Mouse (Mus musculus) lung, postnatal 0 days (tissue): ENCODE results near the gene Il11ra1. TPM values are rescaled to one million over a fixed set of nuclear protein-coding genes. Genes with fewer than 3 reads are reported as not detected.
"Not testable (repeated sequence)": the region's sequence is repeated elsewhere in the genome, so short reads cannot be mapped to it uniquely, and the experiment has no call there.

ENCODE experiments used
- ATAC-seq: fragments of 200-750 bp; cut with Nextera tagmentation; 2 replicates; pipeline ENCODE4 v1.8.0; 2017; ENCODE audit warnings: moderate library complexity
- DNase-seq: peaks from one replicate; pipeline ENCODE4 v3.0.0-alpha.2; 2016; ENCODE audit warnings: low spot score
- H3K27ac ChIP-seq: fragments of 300-500 bp; sonication (generic); 2 replicates; pipeline ENCODE4 v1.5.1; 2014; ENCODE audit warnings: antibody characterized with exemption, mild to moderate bottlenecking, low read length, mixed read lengths
- H3K27me3 ChIP-seq: fragments of 300-500 bp; sonication (generic); replicated peaks from 2 replicates; pipeline ENCODE4 v1.6.1; 2014; ENCODE audit warnings: low read length, mixed read lengths; ENCODE audit not compliant: insufficient read depth
- H3K36me3 ChIP-seq: fragments of 300-500 bp; sonication (generic); 2 replicates; pipeline ENCODE4 v1.6.1; 2014; ENCODE audit warnings: low read length, mixed read lengths; ENCODE audit not compliant: insufficient read depth
- H3K4me1 ChIP-seq: fragments of 300-500 bp; sonication (generic); 2 replicates; pipeline ENCODE4 v1.6.1; 2014; ENCODE audit warnings: antibody characterized with exemption, low read depth, low read length, mixed read lengths; ENCODE audit not compliant: insufficient read depth
- H3K4me2 ChIP-seq: fragments of 300-500 bp; sonication (generic); replicated peaks from 2 replicates; pipeline ENCODE4 v1.6.1; 2014; ENCODE audit warnings: low read depth, mild to moderate bottlenecking, low read length, moderate library complexity, mixed read lengths
- H3K4me3 ChIP-seq: fragments of 300-500 bp; sonication (generic); 2 replicates; pipeline ENCODE4 v1.5.1; 2014; ENCODE audit warnings: low read depth, low read length
- H3K9ac ChIP-seq: fragments of 300-500 bp; sonication (generic); replicated peaks from 2 replicates; pipeline ENCODE4 v1.6.1; 2014; ENCODE audit warnings: low read depth, mild to moderate bottlenecking
- H3K9me3 ChIP-seq: fragments of 300-500 bp; sonication (generic); 2 replicates; pipeline ENCODE4 v1.6.1; 2016; ENCODE audit warnings: low read length, mixed read lengths
- CTCF ChIP-seq: IDR thresholded peaks from 2 replicates; pipeline ENCODE4 v1.5.1; 2016; ENCODE audit warnings: antibody characterized with exemption, mild to moderate bottlenecking
- EP300 ChIP-seq: IDR thresholded peaks from 2 replicates; pipeline ENCODE4 v1.6.1; 2016; ENCODE audit warnings: antibody characterized with exemption, mild to moderate bottlenecking, control low read depth
- WGBS: fragments of 180-500 bp; shearing (Covaris S2); extraction: QIAGEN DNeasy Blood & Tissue Kit; methylation state at CpG from one replicate; pipeline ENCODE4 v1.1.7; 2014; 5-methylcytosine and 5-hydroxymethylcytosine counted together
- polyA plus RNA-seq: library from polyadenylated mRNA; unstranded; fragments of >200 nt; fragmentation: Nextera tagmentation; extraction: Ambion mirVana; gene quantifications from 2 replicates; pipeline ENCODE4 v1.2.1, GENCODE M21; 2015

Il11ra1 gene
- polyA plus RNA-seq, 1 experiment from 2014 or later: 62.1 TPM

- not testable (repeated sequence) for H3K27ac ChIP-seq, H3K36me3 ChIP-seq, H3K9me3 ChIP-seq, H3K9ac ChIP-seq, DNase-seq, H3K27me3 ChIP-seq, H3K4me2 ChIP-seq, H3K4me3 ChIP-seq, ATAC-seq, H3K4me1 ChIP-seq
- 14% methylated on average over 8 of the region's 15 CpGs for WGBS
Observed at GRCm38 (mm10) chr4:41696452-41696851, 3.3 kb upstream of the Il11ra1 start.

- 24% methylated on average over 20 of the region's 40 CpGs for WGBS
- H3K27me3 ChIP-seq, H3K4me1 ChIP-seq, ATAC-seq, H3K9ac ChIP-seq, H3K4me3 ChIP-seq, H3K36me3 ChIP-seq, H3K9me3 ChIP-seq, H3K27ac ChIP-seq: not testable (repeated sequence)
- 0 out of 2 replicates have a peak within 1 kb of the TSS, but pooled peaks have one; percentile 14 for H3K4me2 ChIP-seq
- peak; percentile 67 for DNase-seq
- peak; percentile 77 for TF ChIP-seq CTCF
Observed at GRCm38 (mm10) chr4:41696930-41697841, 2.6 kb upstream of the Il11ra1 start, which contains the start of gene Cntfr. Gene Cntfr (minus strand): TSS chr4:41697089.

- not testable (repeated sequence) for H3K27me3 ChIP-seq, H3K4me1 ChIP-seq, H3K9ac ChIP-seq, ATAC-seq, H3K4me2 ChIP-seq, H3K4me3 ChIP-seq, H3K36me3 ChIP-seq, DNase-seq, H3K27ac ChIP-seq, H3K9me3 ChIP-seq
- 12% methylated on average over 10 of the region's 32 CpGs for WGBS
Observed at GRCm38 (mm10) chr4:41698421-41699016, 1.3 kb upstream of the Il11ra1 start.

- not testable (repeated sequence) for H3K9ac ChIP-seq, DNase-seq, H3K4me3 ChIP-seq, H3K4me1 ChIP-seq, H3K9me3 ChIP-seq, H3K4me2 ChIP-seq, H3K27me3 ChIP-seq, H3K36me3 ChIP-seq, ATAC-seq, H3K27ac ChIP-seq
- WGBS: no CpG with 5 or more reads among the region's 8 CpGs
Observed at GRCm38 (mm10) chr4:41700224-41700623, 435 bp downstream of the Il11ra1 start.

GRCm38 (mm10) chr4:41702226-41702625 is 2.4 kb downstream of the Il11ra1 start:
- not testable (repeated sequence) for ATAC-seq, DNase-seq, H3K27ac ChIP-seq, H3K9ac ChIP-seq, H3K27me3 ChIP-seq, H3K36me3 ChIP-seq, H3K4me2 ChIP-seq, H3K4me3 ChIP-seq, H3K4me1 ChIP-seq, H3K9me3 ChIP-seq
- whole genome bisulfite sequencing: 68% methylated on average over 2 of the region's 2 CpGs

GRCm38 (mm10) chr4:41704651-41705050 is 4.9 kb downstream of the Il11ra1 start:
- no peak overlapping the region for H3K4me3 ChIP-seq
- no peaks in the 10 kb centered on the region for H3K9me3 ChIP-seq
- H3K4me2 ChIP-seq: no peak overlapping the region
- WGBS: 1% methylated on average over 5 of the region's 5 CpGs
- peaks cover 4% of the 10 kb centered on the region; the same call in 1 of the 2 replicates for H3K4me1 ChIP-seq
- TF ChIP-seq CTCF (no peak), EP300 (no peak)
- no peak overlapping the region for H3K9ac ChIP-seq
- H3K27ac ChIP-seq: no peak overlapping the region
- H3K36me3 ChIP-seq: no peaks in the 10 kb centered on the region
- DNase-seq (peak; percentile 15), ATAC-seq (no peak)
- no peaks in the 10 kb centered on the region for H3K27me3 ChIP-seq
